Mouse (Mus musculus) 416B (cell line): Measurements from ENCODE around the gene Htr6.

ENCODE experiments used
- DNase-seq: peaks from one replicate; pipeline ENCODE4 v3.0.0; 2011; ENCODE audit warnings: low read depth

Htr6 gene

DNA sequence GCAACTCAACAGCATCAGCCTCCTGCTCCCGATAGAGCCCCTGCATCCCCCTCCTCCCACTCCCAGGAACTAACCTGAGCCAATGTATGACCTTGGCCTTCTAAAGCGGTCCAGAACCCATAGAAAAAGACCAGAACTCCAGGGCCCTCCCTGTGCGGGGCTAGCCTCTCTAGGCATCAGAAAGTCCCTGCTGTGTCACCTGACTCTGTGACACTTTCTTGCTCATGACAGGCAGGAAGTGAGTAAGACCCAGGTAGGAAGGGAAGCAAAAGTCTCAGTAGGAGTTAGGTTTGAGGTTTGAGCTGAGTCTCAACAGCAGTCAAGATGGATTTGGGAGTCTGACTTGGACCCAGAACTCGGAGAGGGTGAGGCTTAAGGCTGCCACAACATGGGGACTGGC lies 11.6 kb upstream of the Htr6 start:
- no peak for DNase-seq

DNA sequence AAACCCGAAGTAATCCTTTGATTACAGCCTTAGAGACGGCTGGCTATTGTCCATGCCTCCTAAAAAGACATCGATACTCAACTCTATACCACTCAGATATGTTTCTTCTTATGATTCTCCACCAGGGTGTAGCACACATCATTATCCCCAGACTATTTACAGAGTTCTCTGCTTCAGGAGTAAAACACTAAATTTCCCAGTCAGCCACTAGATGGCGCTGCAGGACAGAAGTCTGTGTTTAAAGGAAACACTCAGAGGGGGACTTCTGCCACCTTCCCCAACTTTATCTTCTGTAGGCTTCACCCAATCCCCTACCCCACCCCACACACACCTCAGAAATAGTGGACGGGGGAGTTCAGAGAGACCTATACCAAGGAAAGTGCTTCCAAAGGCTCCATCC lies 10.7 kb upstream of the Htr6 start:
- peak; percentile 84 for DNase-seq

DNA sequence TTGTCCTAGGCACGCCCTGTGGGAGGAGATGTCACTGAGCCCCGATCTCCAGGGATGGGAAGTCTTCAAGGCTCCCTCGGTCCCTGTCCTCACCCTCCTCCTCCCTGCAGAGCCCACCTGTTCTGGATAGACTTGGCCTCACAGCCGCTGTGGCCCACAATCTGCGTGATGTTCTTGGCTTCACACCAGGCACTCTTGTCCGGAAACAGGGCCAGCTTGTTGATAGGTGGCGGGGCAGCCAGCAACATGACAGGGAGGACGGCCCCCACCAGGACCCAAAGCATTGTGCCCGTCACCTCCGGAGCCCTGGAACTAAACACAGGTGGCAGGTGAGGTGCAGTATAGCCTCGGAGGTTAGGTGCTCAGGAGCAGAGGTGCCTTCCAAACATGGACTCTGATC lies 10.0 kb upstream of the Htr6 start:
- no peak for DNase-seq

DNA sequence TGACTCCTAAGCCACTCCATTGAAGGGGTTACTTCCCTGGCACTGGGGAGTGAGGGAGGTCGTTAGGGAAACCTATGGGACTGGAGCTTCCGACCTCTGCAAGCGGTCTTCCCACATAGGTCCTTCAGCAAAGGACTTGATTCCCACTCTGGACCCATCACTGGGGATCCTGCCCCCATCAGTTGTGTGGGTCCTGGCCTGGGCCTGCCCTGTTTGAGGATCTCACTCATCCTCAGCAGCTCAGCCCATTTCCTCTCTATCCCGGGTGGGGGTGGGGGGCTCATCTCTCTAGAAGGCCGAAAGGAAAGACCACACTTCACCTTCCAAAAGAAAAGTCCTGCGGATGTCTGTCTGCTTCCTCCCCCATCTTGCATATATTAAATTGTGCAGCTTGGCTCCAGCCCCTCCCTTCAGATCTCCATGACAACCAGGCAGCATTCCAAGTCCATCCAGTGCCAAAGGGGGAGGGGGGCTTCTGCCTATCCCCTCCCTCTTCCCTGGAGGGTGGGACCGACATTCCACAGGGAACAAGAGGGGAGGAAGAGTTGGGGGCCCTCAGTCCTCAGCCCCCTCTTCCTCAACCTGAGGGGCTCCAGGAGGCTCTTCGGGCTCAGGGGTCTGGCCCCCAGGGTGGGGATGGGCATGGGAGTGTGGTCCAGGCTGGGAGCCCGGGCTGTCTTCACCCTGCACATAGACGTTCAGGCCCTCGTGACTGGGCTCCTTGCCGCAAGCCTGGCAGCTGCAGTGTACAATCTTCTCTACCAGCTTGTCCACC lies 7.6 kb upstream of the Htr6 start:
- DNase-seq, result no peak

DNA sequence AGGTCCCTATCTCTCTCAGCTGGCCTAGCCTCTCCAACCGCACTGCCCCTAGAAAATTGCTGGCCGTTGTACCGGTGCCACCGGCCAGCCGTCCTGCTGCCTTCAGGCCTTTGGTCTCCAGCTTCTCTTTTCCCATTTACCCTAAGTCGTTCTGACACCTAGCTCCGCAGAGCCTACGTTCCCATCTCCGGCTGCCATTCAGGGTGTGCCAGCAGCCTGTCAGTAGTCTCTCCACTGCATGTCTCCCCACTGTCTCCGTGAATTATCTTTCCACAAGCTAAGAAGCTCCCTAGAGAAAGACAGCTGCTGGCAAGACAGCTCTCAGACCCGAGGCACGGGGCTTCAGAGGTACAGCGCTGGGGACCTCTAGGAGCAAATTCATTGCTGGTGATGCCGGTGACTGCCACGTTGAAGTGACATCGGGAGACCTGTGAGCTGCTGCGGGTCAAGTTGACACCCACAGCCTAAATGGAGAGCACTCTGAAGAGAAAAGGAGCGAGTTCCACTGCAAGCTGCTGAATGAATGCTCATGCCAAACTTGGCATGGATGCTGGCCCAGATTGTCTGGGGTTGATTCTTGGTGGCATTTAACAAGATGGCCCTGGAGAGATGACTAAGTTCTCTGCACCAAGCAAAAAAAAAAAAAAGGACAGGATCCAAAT lies 6.0 kb upstream of the Htr6 start:
- DNase-seq, result no peak

DNA sequence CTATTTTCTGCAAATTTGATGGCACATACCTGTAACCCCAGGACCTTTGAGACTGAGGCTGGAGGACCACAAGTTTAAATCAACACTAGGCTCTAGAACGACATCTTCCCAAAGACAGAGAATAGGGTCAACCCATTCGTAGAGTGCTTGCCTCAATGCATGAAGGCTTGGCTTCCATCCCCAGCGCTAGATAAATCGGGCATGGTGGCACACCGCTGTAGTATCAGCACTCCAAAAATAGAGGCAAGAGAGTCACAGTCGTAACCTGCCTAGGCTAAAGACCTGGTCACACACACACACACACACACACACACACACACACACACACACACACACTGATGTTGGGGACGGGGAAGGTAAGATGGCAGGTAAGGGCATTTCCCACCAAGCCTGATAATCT lies 4.9 kb upstream of the Htr6 start:
- DNase-seq, result no peak

DNA sequence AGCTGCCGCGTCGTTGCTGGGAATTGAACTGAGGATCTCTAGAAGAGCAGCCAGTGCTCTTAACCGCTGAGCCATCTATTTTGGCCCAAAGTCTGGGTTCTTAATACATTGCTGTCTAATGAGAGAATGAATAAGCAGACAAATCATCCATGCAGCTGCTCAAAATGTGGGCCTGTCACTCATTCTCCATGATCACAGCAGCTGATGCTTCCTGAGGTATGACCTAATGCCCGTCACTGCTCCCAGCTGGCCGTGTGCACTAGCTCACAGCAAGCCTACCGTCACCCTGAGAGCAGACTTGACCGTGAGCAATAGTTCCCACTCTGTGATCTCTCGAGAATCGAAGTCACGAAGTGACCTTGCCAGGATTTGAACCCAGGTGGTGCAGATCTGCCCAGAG lies 4.1 kb upstream of the Htr6 start:
- DNase-seq, result no peak

DNA sequence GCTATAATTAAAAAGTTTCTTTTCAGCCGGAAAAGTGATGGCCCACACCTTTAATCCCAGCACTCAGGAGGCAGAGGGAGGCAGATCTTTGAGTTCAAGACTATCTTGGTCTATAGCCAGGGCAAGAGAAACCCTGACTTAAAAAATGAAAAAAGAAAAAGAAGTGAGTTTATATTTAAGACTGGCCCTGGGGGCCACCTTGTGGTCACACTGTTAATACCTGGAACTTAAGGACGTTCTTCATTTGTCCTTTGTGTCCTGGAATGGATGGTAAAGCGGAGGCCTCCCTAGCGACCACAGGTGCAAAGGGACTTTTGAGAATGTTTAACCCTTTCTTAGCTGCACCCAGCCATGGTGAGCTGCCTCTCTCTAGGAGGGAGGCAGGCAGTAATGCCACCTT lies 3.4 kb upstream of the Htr6 start:
- DNase-seq, result peak; percentile 68

DNA sequence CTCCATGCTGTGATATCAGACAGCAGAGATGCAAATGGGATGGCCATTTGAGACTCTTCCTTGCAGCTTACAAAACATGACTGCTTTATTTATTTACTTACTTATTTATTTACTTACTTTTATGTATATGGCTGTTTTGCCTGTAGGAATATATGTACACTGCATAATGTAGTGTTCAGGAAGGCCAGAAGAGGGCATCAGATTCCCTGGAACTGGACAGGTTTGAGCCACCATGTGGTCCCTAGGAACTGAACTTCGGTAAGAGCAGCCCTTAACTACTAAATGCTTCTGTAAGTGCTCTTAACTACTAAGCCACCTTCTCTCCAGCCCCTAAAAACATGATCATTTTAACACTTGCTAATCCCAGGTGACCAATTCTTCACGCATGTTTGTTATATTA lies 2.9 kb upstream of the Htr6 start:
- peak; percentile 74 for DNase-seq

DNA sequence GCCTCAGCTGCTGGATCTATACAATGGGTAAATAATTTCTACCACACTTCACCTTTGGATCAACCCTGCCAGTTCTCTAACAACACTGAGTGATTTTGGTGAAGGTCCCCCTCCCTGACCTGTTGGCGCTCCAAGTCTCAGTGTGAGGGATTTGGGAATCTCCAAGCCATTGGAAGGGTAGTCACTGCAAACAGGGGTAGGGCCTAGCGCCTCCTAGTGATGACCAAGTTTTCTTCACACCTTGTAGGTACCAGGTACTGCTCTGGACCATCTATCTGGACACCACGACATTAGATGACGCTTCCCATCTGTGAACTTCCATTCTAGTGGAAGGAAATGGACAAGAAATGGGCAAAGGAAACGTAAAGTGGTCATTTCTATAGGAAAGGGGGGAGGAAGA lies 545 bp upstream of the Htr6 start:
- DNase-seq, result no peak

DNA sequence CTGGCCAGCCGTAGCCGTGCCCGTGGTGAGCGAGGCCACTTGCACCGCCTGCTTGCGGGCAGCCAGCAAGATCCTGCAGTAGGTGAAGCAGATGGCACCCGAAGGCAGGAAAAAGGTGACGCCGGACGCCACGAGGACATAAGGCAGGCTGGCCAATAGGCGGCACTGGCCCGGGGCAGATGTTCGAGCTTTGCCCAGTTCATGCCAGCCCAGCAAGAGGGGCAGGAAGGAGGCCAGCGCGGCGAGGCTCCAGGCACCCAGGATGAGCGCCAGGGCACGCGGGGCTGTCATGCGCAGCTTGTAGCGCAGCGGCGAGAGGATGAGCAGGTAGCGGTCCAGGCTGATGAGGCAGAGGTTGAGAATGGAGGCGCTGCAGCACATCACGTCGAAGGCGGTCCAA lies 1.3 kb downstream of the Htr6 start:
- no peak for DNase-seq

DNA sequence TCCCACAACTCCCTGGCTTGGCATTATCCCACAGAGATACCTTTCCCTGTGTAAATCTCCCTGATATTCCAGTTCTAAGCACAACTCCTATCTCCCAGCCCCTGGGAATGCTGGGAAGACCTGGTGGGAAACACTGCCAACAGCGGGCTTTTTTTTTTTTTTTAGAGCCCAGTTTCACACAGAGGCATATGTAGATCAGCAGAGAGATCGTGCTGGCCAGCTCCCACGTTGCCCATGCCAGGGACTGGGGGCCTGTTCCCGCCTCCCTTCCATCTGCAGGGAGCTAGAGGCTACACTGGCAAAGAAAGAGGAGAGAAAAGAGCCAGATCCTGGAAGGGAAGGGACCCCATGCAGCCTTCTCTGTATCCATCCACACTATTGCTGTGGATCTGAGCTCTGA lies 7.1 kb downstream of the Htr6 start:
- DNase-seq, result no peak

DNA sequence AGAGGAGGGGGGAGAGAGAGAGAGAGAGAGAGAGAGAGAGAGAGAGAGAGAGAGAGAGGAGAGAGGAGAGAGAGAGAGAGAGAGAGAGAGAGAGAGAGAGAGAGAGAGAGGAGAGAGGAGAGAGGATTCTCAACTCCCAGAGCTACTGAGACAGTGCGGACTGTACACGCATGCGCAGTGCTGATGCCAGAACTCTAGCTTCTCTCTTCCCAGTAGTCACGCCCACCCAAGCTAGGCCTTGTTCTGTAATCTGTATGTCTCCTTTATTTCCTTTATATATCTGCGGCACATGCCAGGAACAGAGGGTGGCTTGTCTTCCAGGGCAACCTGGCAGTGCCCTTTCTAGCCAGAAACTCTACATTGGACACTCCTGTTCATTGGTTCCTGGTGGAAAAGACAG lies 10.5 kb downstream of the Htr6 start:
- DNase-seq, result no peak

DNA sequence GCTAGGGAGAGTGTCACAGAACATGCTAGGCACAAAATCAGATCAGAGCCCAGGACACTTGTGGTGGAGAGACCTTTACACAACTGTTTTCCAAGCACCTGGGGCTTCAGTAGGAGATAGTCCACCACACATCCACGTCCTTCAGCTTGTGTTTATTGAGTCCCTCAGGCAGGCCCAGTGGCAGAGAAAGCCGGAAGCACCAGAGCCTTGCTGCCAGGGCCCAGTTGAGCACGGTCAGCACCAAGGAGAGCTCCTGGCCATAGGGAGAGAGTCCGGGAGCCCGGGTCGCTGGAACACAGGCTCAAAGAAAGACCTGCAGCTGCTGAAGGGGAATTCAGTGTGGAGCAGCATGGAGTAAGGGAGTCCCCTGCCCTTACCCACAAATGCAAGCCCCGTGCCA lies 15.8 kb downstream of the Htr6 start:
- peak; percentile 45 for DNase-seq

DNA sequence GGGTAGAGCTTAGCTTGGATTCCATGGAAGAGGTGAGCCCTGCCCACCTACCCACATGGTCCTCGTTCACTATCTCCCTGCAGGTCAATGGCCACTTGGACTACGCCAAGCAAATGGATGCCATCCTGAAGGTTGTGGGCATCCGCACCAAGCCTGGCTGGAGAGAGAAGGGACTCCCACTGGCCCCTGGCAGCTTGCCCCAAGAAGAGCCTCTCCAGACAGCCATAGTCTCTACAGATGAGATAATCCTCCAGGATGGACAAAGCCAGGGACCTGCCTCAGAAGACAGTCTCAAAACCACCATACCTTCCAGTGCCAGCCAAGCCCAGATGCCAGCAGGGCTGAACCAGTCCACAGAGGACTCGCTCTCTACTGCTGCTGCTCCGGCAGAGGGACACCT lies 17.3 kb downstream of the Htr6 start:
- no peak for DNase-seq

DNA sequence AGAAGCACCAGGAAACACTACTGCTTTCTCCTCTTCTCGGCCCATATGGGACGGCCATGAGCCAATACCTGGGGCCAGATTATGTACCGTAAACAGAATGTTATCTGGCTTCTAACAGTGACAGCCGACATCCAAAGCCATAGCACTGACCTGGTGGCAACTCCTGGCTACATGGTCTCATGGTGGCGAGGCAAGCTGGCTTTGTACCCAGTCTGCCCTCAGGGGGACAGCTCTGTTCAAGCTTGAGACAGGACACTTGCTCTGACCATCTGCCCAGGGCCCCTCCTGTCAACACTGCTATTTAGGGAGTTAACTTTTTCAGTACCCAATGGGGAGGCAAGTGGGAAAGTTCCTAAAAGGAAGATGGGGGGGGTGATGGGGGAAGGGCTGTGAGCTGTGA lies 18.1 kb downstream of the Htr6 start:
- no peak for DNase-seq

DNA sequence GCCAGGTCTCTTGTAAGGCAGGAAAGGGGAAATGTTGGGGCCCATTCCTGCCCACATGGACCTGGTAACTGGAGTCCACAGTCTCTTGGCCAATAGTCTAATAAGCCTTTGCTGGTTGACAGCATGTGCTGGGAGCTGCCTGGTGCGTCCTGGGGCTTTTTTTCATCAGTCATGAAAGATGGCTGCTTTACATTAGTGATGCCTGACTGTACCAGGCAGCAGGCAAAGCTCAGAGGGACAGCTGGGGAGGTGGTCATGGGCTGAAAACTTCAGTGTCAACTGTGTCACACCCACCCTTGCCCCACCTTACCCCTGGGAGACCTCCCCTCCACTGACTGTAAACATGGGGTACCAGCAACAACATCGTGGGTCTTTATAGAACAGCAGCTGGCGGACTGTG lies 19.6 kb downstream of the Htr6 start:
- no peak for DNase-seq

DNA sequence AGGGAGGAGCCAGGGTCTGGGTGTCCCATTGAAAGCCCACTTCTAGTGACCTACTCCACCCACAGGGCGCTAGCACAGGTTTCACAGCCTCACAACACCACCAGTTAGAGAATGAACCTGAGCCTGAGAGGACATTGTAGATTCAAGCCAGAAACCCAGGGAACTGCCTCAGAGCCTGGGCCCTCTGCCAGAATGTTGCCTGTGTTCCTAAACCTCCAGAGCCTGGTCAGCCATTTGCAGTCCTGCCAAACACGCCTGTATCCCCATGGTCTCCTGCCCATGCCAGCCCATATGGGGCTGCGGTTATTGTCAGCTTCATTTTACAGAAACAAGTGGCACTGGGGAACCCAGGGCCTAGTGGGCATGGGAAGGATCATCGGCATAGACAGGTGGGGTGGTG lies 20.0 kb downstream of the Htr6 start:
- no peak for DNase-seq

DNA sequence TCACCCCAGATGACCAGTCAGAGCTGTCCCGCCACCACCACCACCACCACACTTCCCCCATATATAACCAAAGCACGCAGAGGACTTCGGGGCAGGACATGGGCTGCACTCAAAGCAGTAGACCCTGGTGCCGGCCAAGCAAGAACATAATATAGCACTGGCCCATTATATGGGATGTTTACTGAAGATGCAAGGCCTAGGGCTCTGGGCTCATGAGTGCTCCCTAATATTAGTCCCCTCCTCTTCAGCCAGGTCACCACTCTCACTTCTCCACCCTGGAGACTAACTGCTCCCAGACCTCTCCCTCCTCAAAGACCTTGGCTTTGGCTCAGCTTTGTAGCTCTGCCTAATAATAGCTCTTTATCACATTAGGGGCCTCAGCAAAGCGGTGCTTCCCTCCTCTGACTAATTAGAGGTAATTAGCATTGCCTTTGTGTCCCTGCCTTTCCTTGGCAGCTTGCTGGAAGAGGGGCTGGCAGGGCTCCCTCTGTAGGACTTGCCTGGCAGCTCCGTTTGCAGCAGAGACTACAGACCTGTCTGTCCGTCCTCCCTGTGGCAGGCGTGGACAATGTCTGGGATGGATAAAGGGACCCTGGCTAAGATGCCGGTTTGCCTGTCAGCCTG lies 21.0 kb downstream of the Htr6 start:
- DNase-seq, result no peak

DNA sequence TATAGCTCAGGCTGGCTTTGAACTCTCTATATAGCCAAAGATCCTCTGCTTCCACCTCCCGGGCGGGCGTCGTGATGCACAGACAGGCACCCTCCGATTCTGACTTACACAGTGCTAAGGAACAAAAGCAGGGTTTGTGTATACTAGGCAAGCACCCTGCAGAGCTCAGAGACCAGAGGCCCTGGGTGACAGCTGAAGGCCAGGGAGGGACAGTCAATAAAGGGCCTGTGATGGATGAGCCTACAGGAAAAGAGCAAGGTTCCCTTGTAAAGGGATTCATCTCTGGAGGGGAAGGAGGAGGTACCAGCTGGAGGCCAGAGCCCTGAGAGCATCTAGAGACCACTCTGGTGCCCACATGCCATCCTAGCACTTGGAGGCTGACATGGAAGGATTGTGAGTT lies 22.0 kb downstream of the Htr6 start:
- DNase-seq, result no peak

DNA sequence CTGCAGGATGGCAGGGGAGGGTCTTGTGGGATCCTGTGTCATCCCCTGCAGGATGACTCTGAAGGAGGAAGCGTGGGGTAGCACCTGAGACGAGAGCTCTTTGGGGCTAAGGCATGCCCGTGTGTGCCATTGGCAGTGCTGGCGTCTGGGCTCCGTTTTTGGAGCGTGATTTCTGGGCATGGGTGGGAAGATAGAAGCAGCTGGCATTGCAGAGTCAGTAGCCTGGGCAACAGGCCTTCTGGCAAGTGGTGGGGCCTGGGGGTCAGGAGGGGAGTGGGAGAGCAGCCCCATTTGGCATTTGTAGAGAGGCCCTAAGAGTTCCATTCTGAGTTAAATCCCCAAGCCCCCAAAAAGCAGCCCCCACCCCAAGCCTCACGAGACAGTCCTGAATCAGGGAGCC lies 22.6 kb downstream of the Htr6 start:
- DNase-seq, result no peak

DNA sequence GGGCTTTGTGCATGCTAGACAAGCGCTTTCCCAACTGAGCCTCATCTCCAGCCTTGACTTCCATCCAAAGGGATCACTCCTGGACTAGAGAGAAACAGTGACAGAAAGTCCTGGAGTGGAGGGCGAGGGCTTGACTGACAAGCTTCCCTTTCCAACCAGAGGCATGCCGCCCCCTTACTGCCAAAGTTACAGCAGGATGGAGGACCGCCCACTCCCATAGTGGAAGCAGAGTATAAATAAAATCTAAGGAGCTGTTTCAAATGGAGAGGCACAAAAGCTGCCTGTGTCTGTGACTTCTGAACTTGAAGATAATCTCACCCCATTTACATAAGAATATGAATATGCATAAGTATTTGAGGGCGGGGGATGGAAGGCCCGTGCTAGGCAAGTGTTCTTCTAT lies 26.9 kb downstream of the Htr6 start:
- no peak for DNase-seq

DNA sequence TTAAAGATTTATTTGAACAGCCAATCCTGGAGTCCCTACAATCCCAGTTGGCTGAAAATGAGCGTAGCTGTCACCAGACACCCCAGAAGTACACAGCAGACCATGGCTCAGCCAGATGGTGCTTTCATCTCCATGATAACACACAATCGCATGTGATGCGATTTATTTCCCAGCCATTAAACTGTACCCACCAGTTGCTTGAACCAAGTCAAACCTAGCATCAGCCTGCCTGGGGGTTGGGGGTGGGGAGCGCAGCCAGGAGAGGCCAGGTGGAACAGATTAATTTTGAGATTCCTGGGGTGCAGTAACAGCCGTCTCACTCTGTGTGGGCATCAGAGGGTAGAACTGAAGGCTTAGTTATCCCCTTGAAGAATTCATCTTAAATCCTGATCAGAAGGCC lies 29.0 kb downstream of the Htr6 start:
- no peak for DNase-seq

DNA sequence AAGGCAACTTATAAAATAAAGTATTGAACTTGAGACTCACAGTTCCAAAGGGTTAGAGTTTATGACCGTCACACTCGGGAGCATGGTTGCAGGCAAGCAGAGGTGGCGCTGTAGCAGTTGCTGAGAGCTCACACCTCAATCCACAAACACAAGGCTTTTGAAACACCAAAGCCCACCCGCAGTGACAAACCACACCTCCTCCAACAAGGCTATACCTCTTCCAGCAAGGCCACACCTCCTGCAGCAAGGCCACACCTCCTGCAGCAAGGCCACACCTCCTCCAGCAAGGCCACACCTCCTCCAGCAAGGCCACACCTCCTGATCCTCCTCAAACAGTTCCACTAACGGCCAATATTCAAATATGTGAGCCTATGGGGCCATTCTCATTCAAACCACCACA lies 30.8 kb downstream of the Htr6 start:
- DNase-seq, result no peak
